Mouse (Mus musculus): ENCODE measurements at regions not wholly inside any gene's neighbourhood (a gene's known extent, or its start where the extent isn't known, plus 50 kb on each side); places are given as distances from the start of the nearest gene placed in this dataset.

DNA sequence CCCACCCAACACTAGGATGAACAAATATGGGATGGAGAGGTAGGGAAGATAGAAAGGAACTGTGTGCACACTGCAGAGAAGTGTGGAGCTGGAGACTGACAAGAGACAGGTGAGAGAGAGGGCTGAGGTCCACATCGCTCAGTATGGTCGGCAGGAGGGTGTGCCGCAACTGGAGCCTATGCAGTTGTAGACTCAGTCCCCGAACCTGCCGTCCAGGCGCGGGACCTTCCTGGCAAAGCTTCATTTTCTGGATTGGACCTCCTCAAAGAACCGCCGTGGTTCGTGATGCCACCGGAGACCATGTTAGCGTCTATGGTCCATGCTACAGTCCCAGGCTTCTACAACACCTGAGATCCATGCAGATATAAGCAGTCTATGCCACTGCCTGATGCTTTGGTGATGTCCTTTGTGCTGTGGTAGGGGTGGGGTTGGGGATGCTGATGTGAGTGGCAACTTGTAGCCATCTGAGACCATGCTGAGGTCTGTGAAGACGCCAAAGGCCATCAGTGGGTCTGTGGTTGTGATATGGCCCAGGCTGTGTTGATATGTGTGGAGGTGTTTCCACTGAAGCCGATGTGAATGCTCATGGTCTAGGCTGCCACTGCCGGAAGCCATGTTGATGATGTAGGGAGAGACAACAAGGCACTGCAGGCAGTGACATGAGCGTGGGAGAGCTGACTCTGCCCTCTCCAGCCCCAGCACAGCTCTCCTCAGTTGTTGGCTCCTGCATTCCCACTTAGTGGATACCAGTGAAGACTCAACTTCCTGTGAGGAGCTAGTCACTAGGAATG lies 103.1 kb upstream of the Ddhd1 start:
- no peak for TF ChIP-seq CTCF (IDR thresholded peaks at IDR 0.05; ENCODE audit: low read depth, low read length)
- TF ChIP-seq TAL1 (conservative IDR thresholded peaks at IDR 0.05; ENCODE audit: low read depth, low read length) = no peak
- no peak for TF ChIP-seq GATA1 (IDR thresholded peaks at IDR 0.05; ENCODE audit: borderline replicate concordance, low read length)
- no peak for TF ChIP-seq POLR2AphosphoS5 (IDR thresholded peaks at IDR 0.05; ENCODE audit: insufficient replicate concordance, low read depth, low read length)

Measured in G1E (cell line).